Mouse (Mus musculus): ENCODE results near the gene Pkm.

Pkm gene

DNA sequence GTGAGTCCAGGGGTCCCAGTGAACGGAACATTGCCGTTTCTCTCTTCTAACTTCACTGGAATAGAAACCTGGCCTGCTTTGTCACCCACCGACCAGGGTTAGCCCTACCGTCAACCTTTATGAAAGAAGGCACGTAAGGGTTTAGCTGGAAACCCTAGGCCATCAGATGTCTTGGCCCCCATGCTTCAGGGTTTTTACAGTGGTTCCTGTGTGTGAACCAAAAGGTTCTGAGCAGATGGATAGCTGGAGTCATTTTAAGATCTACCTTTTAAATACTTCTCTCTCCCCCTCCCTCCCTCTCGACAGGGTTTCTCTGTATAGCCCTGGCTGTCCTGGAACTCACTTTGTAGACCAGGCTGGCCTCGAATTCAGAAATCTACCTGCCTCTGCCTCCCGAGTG is 9.8 kb downstream of the Pkm start:
- DNase-seq (ENCODE audit: low read depth, low spot score): no peak

DNA sequence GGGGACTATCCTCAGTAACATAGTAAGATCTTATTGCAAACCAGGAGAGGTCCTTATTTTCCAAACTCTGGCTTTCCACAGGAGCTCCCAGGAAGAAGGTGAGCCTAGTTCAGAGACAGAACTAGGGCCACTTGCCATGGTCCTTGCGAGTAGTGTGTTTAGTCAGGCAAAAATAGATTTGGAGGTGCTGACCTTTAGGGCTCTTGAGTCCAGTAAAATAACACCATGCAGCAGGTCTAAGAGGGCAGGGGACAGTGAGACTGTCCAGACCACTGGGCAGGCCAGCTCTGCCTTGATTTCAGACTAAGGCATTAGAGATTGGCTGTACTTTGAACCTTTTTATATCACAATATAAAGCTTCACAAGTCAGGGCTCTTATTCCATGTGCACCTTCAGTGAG is 10.6 kb downstream of the Pkm start:
- no peak for DNase-seq (ENCODE audit: low read depth, low spot score)

DNA sequence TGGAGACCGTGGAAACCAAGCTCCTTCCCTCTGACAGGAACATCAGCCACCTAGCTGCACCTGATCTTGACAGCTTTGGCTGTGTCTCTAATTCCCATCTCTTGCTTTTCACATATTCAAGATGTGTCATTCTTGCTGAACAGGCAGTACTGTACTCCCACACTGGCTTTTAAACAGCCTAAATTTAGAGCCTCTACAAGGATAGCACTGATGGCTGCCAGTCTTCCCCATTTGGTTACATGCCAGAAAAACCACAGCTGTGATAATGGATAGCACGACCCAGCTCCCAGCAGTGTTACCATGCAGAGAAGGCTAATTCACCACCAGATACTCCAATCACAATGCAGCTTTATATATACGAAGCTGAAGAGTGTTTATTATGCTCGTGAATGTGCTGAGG is 11.1 kb downstream of the Pkm start:
- no peak for DNase-seq (ENCODE audit: low read depth, low spot score)

DNA sequence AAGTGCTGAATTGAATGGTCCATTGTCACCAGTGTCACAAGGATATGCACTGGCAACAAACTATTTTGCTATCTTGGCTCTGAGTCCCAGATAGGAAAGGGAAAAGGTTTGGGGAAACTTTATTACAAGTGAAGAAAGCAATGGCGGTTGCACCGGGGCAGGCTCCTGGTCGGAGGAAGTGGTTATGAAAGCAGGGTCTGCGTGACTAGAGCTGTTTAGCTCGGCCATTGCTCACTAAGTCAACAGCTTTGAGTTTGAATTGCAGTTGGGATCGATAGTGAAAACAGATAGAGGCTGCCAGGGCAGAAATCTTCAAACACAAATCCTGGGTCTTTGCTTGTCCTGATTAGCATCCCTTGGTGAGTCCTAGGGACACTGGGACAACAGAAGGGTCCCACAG is 11.7 kb downstream of the Pkm start:
- DNase-seq (ENCODE audit: low read depth, low spot score): no peak

DNA sequence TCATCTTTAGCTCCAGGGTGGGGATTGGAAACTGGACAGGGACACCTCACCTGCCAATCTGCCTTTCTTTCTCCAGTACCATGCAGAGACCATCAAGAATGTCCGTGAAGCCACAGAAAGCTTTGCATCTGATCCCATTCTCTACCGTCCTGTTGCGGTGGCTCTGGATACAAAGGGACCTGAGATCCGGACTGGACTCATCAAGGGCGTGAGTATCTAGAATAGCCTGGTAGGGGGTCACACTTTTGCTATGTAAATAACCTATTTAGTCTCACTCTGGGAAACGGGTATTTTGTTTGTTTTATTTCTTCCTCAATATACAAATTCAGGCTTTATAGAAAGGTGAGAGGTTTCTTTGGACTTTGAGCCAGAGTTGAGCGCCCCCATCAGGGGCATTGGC is 12.3 kb downstream of the Pkm start:
- no peak for DNase-seq (ENCODE audit: low read depth, low spot score)

DNA sequence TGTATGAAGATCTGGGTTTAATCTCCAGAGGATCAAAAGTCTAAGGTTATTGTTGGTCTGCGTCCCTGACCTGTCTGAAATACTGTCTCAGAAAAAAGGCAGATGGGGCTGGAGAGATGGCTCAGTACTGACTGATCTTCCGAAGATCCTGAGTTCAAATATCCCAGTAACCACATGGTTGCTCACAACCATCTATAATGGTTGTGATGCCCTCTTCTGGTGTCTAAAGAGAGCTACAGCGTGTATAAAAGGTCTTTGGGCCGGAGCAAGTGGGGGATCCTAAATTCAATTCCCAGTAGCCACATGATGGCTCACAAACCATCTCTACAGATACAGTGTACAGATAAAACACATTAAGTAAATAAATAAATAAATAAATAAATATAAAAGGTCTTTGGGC is 13.0 kb downstream of the Pkm start:
- no peak for DNase-seq (ENCODE audit: low read depth, low spot score)

DNA sequence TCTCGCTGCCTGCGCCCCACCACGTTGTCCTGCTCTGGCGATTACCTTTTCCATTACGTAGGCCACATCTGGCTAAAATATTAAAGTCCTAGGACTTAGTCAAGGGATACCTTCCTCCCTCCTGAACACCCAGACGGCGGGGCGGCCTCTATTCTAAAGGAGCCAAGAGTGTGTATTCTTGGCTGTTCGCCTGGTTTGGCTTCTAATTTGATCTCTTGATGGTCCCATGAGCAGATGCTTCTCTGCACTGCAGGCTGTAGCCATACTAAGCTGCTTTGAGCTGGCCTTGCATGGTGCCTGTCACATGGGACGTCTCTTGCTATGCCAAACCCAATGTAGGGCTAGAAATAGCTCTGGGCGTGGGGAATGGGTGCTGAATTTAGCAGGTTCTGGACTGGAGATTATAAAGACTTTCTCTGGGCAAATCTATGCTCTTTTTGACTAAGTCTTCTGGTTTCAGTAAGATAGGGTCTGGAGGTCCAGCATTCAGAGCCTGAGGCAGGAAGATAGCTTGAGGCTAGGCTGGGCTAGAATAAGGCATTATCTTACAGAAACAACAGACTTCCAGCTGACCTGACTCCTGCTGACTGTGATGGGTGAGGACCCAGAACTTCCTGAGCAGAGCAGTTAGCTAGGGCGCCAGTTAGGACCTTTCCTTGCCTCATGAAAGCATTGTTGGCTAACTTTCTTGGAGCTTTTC is 16.2 kb downstream of the Pkm start:
- no peak for DNase-seq (ENCODE audit: low read depth, low spot score)

DNA sequence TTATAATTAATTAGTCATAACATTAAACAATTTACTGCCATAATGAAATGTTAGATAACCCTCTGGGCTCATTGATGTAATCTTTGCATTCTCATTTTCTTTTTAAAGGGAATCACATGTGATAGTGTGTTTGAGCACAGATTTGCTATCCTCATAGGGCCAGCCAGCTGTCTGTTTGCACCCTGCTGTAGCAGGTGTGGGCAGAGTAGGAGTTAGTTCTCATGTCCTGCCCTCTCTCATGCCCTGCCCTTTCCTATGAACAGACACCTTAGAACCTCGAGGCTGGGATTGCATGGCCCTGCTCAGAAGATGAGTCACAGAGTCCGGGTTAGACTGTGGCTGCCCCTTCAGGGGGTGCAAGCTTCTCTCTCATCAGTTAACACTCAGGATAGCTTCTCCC is 17.3 kb downstream of the Pkm start:
- DNase-seq (ENCODE audit: low read depth, low spot score): no peak

DNA sequence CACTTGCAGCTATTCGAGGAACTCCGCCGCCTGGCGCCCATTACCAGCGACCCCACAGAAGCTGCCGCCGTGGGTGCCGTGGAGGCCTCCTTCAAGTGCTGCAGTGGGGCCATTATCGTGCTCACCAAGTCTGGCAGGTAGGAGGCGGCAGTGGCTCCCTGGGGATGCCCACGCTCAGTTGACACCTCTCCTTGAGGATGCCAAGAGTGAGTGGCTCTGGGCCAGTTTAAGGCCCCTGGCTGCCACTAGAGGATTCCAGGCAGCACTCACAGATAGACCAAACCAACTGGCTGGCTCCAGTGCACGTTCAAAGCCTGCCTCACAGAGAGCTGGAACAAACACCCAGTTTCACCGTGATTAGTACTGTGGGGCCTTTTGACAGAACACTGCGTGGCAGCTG is 19.4 kb downstream of the Pkm start:
- DNase-seq (ENCODE audit: low read depth, low spot score): no peak

DNA sequence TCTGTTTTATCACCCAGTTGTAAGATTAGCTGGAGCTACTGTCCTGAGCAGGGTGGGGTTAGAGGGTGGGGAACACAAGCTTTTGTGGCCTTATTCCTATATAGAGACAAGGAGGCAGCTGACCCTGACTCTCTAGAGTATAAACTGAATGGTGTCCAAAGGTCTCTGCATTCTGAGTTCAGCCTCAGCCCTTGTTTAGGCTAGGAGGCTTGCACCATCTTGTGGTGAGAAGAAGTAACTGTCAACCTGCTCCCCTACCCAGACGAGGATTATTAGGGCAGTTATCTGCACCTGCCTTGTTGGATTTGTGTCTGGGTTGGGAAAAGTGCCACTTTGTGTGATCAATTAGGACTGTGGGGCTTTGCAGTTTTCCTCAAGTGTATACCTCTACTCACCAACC is 22.1 kb downstream of the Pkm start:
- no peak for DNase-seq (ENCODE audit: low read depth, low spot score)

DNA sequence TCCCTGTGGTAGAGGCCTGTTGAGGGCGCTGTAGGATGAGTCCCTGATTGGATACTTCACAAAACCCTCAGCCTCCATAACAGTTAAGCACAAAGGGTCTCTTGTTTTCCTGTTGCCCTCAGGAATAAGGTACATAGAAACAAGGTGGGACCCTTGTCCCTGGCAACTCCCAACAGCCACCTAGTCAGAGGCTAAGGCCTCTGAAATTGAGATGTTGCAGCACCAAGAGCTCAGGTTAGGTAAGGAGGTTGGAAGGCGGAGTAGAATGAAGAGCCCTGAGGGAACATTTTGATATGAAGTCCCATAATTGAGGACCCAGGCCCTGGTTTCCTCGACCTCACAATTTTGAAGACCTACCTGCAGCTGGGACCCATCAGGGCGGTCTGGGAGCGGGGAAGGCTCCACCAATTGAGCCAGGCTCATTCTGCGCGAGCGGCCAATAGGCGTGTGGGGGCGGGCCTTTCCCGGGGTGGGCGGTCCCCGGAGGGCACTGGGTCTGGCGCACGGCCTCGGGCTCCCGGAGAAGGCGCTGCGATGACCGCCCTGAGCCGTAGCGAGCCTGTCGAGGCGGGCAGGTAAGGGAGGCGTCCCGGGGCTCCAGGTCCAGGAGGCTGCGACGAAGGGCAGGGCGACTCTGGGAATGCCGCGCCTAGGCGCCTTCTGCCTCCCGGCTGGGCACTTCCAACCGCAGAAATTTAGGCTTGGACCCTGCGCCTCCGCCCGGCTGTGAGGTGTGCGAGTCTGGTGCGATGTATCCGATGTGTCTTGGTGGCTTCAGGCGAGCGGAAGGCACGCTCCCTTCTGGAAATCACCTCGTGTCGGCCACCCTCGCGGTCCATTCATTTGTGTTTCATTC is 23.7 kb downstream of the Pkm start, which contains the start of gene Gramd2:
TSS of gene Gramd2 (plus strand) at position 467 of the 856 bp plus-strand sequence.
- peak; percentile 71 for DNase-seq (ENCODE audit: low read depth, low spot score)

DNA sequence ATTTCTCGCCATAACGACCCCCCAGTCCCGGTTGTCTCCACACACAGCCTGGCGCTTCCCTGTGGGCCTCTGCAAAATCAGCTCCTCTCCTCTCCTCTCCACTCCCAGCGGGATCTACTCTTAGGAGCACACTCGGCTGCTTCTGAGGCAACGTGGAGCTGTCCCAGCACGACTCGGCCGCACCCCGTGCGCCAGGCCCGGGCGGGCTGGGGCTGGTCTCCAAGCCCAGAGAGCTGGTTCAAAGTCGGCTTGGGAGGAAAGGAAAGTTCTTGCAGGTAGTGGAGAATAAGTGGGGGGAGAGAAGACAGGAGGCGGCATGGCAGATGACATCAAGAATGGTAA is 24.3 kb downstream of the Pkm start:
- DNase-seq (ENCODE audit: low read depth, low spot score): no peak

DNA sequence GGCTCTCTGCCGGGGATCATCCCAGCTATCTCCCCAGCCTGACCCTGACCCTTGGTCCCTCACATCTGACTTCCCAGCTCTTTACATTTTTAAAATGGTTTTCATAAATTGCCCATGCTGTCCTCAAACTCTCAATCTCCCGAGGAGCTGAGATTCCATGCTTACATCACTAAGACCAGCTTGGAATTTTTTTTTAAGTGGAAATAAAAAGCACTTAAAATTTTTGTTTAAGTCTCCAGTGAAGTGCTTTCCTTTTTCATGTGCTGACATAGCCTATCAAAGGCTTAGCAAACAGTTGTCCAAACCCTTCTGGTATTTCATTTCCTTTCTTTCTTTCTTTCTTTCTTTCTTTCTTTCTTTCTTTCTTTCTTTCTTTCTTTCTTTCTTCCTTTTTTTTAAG is 27.9 kb downstream of the Pkm start:
- DNase-seq (ENCODE audit: low read depth, low spot score): no peak

DNA sequence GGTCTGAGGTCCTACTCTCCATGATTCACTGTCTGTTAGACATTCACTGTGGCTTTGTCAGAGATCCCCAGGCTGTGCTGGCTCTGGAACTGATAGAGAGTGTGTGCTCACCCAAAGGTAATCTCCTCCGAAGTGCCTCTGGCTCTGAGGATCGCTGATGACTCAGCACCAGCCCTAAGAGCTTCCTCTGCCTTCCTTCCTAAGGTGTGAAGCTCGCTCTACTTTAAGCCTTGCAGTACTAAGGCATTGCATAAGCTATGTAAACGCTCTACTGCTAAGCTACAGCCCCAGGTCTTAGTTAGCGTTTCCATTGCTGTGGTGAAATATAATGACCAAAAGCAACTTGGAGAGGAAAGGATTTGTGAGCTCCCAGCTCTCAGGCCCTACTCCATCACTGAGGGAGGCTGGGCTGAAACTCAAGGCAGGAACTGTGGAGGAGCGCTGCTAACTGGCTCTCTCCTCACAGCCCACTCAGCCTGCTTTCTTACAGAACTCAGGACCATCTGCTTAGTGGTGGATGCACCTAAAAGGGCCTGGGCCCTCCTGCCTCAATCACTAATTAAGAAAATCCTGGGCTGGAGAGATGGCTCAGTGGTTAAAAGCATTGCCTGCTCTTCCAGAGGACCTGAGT is 31.4 kb downstream of the Pkm start:
- DNase-seq (ENCODE audit: low read depth, low spot score): no peak

DNA sequence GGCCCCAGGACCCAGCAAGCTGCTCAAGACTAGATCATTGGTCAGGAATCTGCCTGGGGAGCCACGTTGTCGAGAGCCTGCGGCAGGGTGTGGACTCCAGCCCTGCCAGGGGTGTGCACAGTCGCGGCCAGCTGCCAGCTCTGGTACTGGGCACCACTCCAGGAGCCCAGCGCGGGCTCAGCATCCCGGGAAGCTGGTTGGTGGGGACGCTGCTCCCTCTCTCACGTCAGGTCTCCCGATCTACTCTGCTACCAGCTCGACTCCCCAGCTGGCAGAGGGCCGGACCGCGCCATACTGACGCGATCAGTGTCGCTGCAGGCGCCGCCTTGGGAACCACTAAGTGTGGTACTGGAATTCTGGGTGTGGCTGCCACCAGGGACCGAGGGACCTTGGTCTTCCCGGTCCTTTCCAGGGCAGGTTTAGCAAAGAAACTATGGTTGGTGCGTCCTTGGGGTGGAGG is 35.5 kb downstream of the Pkm start:
- no peak for DNase-seq (ENCODE audit: low read depth, low spot score)

DNA sequence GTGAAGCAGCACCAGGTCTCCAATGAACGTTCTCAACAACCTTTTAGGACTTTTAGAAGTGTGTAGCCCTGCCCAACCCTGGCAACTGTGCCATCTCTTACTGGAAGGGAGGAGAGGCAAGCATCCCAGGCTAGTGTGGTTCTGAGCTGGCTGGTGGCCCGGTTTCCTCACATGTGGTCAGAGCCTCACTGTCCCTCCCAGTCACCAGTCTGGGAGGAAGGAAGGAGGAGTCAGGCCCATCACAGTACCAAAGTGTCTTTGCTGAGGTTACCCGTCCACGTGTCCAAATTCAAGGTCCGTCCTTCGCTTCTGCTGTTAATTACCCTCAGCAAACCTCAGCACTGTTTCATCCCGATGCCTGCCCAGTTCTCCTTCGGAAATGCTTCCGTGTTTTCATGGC is 36.0 kb downstream of the Pkm start:
- no peak for DNase-seq (ENCODE audit: low read depth, low spot score)

DNA sequence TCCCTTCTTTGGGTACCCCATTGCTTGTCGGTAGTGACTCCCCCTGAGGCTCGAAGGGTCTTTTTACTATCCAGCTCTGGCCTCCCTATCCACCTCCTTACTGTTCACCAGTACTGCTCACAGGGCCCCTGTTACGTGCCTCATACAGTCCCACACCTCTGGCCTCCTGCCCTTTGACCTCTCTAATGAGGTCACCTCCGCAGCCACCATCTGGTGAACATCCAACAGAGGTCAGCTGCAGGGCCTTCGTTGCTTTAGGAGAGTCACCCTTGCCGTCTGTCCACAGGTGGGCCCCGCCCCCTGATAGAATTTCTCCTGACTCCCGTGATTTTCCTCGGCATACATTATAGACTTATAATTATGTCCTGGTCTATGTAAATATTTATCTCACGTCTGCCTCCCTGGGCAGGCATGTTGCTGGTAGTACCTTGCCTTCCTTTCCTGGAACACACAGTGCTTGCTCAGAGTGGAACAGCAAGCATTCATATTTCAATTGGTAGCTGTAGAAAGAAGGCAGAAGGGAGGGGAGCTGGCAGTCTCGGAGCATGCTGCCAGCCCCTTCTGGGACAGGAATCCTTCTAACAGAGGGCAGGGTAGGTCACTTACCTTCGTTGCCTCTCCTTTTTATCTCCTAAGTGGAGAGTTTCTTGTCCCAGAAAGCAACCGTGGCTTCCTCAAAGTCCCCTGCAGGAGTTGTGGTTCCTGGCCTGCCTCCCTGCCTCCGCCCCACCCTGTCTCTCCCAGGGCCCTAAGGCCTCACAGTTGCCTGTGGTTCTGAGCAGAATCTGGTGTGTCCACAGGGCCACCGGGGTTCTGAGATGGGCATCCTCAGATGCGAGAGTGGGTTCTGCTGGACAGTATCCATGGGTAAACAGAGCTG is 38.6 kb downstream of the Pkm start:
- DNase-seq (ENCODE audit: low read depth, low spot score): no peak

DNA sequence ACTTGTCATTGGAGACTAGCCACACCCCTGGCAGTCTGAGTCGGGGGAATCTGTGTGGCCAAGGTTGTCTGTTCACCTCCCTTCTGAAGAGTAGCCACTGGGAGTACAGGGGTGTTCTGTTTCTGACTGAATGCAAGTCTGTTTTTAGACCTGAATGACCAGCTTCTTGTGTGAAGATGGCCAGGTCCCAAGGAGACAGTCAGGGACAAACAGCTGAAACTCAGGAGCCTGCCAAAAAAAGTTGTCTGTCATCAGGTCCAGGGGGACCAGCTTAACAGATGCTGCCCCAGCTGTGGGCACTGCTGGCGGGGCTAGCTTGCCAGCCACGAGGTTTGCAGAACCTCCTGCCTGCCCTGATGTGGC is 39.3 kb downstream of the Pkm start:
- DNase-seq (ENCODE audit: low read depth, low spot score): no peak

DNA sequence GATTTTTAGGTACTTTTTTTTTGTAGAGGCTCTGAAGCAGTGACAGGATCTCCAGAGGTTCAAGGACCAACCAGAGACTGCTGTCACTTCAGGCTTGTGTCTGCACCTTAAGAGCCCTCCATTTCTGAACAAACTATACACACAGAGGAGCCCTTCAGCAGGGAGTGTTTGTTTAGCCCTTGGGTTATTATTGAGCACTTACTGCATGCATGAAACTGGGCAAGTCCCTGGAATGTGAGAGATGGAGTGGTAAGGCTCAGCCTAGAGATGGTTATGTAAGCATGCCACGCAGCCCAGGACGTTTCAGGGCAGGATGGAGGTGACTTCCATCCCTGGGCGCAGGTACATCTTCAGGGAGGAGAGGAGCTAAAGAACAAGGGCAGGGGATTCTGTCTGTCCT is 40.2 kb downstream of the Pkm start:
- DNase-seq (ENCODE audit: low read depth, low spot score): no peak

DNA sequence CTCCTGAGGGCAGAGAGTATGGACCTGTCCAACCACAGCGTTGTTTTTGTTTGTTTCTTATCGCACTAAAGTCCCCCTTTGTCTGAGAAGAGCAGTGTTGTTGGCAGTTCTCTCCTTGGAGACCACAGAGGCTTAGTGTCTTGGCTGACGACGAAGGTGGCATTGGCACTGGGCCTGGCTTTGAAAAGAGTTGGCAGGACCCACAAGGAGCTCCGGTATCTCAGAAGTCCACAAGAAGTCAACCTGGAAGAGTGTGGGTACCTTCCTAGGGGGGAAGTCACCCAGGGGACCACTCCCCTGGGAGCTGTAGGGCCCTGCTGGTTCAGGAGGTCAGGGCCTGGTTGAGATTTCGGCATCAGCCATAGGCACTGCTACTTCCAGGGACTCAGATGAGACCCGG is 44.9 kb downstream of the Pkm start:
- DNase-seq (ENCODE audit: low read depth, low spot score): no peak

DNA sequence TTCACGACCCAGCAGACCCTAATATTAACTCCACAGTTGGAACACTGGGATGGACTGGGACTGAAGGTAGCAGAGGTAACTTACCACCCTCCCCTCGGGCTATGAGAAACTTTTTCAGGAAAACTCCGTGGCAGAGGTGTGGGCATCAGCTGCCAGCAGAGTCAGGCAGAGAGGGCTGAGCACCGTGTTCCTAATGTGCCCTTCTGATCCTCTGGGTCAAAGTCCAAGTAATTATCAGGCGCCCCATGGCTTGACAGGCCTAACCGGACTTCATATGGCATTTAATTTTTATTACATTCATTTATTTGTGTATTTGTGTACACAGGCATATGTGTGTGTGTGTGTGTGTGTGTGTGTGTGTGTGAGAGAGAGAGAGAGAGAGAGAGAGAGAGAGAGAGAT is 46.9 kb downstream of the Pkm start:
- DNase-seq (ENCODE audit: low read depth, low spot score): no peak
